Mouse (Mus musculus) urinary bladder, postnatal 14 days (tissue): ENCODE measurements at regions not wholly inside any gene's neighbourhood (a gene's known extent, or its start where the extent isn't known, plus 50 kb on each side); places are given as distances from the start of the nearest gene placed in this dataset.
A peak's percentile ranks its signal among the peaks of the same experiment; 100 is the strongest.
"Not testable (repeated sequence)": the region's sequence is repeated elsewhere in the genome, so short reads cannot be mapped to it uniquely, and the experiment has no call there.

Experiments
- DNase-seq: peaks from one replicate; pipeline ENCODE4 v3.0.0; 2021; ENCODE audit warnings: low spot score

- DNase-seq = no peak
These were observed 606.2 kb upstream of the Gpc5 start for GRCm38 (mm10) chr14:114485781-114486180.

- not testable (repeated sequence) for DNase-seq
These were observed 598.6 kb upstream of the Gpc5 start for GRCm38 (mm10) chr14:114493371-114493770.

DNA sequence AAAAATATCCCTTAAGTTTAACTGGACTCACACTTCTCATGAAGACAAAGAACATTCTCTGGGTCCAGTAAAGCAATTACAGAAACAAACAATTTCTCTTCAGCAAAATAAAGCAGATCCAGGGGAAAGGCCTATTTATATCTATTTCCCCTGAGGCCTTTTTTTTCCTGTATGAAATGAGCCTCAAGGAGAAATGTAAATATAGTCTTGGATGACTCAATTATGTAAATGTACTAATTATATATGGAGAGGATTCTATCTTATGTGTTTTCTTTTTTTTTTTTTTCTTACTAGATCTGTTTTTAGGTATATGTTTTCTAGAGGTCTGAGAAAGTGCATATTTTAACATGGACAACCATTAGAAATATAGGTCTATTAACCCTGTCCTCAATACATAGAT lies 587.0 kb upstream of the Gpc5 start:
- no peak for DNase-seq

DNA sequence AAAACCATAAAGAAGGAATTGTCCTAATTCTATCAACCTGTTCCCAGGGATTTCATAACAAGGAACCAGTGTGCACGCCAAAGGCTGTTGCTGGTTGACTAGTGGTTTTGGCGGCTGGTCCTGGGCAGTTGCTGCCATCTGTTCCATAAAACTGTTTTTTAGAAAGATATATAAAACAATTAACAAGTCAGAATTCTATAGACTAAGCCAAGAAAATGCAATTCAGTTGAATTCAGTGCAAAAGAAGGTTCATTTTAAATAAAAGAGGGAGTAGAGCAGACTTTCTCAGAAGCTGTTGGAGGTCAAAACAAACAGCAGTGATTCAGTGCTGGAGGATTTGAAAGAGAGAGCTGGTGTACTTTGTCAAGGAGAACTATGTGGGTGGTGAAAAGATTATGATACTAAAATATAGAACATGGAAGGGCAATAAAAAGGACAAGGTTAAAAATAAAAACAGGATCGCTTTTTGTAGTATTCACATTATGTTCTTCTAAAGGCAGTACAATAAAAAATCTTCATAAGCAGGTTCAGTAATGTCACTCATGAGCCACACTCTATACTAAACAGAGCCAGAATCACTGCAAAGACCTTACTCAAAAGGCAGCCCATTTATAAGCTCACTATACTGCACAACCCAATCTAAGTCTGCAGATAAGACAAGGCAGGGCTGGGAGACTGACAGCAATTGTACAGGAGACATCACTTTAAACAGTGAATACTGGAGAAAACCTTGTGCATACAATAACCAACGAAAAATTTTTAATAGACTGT lies 543.9 kb upstream of the Gpc5 start:
- DNase-seq = no peak

- no peak for DNase-seq
These were observed 542.9 kb upstream of the Gpc5 start for GRCm38 (mm10) chr14:114549101-114549500.

GRCm38 (mm10) chr14:114566411-114567030 lies 525.5 kb upstream of the Gpc5 start:
- no peak for DNase-seq

- DNase-seq = peak; percentile 49
These were observed 524.2 kb upstream of the Gpc5 start for GRCm38 (mm10) chr14:114567673-114568309.

- no peak for DNase-seq
These were observed 504.5 kb upstream of the Gpc5 start for GRCm38 (mm10) chr14:114587367-114588064.

GRCm38 (mm10) chr14:114609296-114609695 lies 482.7 kb upstream of the Gpc5 start:
- no peak for DNase-seq

DNA sequence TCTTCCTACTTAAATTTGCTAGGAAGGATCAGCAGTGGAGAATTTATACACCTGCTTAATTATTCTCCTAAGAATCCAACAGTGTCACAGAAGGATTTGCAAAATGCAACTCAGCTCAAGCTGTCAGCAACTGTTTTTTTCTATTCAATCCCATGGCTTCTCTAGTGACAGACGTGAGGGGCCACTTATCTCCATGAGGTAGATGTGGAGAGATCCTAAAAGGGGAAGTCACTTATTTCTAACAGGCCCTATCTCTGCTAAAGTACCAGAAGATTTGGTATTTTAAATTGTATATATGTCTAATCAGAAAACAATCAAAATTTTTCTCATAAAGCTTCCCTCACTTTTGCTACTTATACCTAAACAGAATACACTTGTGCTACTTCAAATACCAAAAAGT lies 479.6 kb upstream of the Gpc5 start:
- no peak for DNase-seq

DNA sequence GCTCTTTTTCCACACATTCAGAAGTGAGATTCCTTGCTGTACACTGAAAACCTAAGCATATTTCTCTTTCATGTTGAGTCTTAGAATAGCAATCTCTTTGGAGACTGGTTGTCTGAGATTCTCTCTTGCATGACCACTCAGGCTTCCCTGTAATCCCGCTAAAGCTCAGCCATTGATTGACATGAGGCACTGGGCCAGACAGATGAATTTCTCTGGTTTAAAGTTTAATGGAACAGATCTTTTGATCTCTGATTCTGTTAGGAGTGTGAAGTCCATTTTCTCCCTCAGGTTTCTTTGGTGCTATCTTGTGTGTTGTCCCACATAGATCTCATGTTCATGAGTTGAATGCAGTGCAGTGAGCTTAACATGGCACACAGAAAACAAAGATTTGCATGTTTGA lies 435.4 kb upstream of the Gpc5 start:
- DNase-seq = no peak

DNA sequence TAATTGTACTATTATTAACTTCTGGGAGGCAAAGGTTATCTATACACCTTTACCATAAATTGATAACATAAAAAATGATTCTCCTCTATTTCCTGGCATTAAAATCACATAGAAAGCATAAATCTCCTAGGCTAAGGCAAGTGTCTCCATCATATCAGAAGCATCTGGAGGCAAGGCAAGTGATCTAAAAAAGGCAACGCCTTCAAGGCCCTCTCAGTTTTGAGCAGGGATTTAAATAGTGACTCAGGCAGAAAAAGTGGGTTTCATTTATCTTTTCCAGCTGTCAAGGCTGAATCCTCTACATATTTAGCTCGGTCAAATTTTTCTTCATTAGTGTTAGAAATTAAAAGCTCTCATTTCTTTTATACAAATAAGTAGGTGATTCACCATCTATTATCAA lies 430.0 kb upstream of the Gpc5 start:
- no peak for DNase-seq

DNA sequence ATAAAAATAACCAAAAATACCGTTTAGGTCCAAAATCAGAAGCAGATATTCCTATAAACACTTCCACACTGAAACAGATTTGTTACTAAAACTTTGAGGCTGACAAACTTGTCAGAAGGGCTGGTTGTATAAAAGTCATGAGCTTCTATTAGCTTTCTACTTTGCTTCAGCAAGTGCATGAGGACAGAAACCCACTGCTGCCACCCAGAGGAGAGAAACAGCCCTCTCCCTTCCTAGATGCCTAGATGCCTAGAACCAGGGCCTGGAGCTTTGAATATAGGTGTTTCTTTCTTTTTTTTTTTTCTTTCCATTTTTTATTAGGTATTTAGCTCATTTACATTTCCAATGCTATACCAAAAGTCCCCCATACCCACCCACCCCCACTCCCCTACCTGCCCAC lies 406.9 kb upstream of the Gpc5 start:
- no peak for DNase-seq

DNA sequence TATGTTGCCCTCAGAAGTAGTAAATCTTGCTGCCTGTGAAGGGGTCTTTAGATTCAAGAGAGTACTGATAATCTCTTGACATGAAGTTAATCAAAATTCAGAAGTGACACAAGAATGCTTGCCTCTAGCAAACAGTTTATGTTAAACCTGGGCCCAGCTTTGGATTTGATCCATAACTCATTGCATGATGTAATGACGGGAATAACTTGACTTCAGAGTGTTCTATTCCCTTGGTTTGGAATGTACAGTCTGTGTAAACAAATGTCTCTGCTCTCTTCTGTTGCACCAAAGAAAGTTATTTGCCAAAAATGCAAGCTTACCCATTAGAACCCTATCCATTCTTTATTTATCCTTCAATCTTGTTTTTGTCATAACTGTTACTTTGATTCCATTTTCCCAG lies 397.1 kb upstream of the Gpc5 start:
- DNase-seq = no peak

- DNase-seq = no peak
These were observed 394.5 kb upstream of the Gpc5 start for GRCm38 (mm10) chr14:114697543-114697942.

- no peak for DNase-seq
These were observed 368.9 kb upstream of the Gpc5 start for GRCm38 (mm10) chr14:114723080-114723479.

DNA sequence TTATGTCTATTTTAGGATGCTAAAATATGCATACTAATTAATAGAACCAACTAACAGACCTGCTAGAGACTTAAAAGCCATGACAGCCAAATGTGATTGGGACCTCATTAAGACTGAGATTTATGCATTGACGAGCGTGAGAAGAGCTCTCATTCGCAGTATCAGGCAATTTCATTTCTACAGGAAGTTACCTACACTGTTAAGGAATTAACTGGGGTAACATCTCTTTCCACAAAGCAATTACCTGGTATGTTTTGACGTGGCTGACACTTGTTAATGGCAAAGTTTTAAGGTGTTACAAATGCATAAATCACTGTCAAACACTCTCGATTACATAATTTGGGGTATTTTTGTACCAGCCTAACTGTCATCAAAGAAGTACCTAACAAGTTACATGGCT lies 324.7 kb upstream of the Gpc5 start:
- DNase-seq = no peak

- DNase-seq = no peak
These were observed 315.3 kb upstream of the Gpc5 start for GRCm38 (mm10) chr14:114776723-114777122.

DNA sequence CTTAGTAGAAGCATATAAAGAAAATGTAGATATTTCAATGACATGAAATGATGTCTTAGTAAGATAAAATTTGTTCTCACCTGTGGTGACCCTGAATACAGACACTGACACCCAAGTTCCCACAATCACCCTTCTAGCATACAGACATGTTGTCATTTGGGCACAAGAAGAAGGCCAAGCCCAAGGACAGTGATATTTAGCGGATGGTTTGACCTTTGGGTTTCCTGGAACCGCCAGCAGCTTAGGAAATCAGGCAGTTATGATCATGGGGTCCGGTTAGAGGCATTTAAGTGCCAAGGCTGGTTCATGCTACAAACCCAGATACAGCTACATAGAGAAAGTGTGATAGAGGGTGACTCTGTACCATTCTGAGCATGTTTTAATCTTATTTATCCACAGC lies 310.2 kb upstream of the Gpc5 start:
- no peak for DNase-seq

- DNase-seq = peak; percentile 50
These were observed 300.8 kb upstream of the Gpc5 start for GRCm38 (mm10) chr14:114790946-114791830.

DNA sequence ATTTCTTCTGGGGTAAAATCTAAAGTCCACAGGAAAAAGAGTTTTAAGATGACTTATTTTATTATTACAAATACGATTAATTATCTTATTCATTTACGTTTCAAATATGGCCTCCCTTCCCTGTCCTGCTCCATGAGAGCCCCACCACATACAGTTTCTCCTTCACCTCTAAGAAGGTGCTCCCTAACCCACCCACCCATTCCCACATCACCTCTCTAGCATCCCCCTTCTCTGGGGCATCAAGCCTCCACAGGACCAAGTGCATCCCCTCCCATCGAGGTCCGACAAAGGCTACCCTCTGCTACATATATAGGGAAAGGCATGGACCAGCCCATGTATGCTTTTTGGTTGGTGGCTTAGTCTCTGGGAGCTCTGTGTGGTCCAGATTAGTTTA lies 300.2 kb upstream of the Gpc5 start:
- DNase-seq = no peak

- no peak for DNase-seq
These were observed 287.4 kb upstream of the Gpc5 start for GRCm38 (mm10) chr14:114804643-114805042.
